Mouse (Mus musculus): Measurements from ENCODE around the gene Cog5. TPM values are rescaled to one million over a fixed set of nuclear protein-coding genes. Genes with fewer than 3 reads are reported as not detected.
"Not testable (repeated sequence)": the region's sequence is repeated elsewhere in the genome, so short reads cannot be mapped to it uniquely, and the experiment has no call there.

The Cog5 gene
- 10 to 100 TPM; 48.0 to 50.4 TPM for total RNA-seq (2021)
- long read RNA-seq, experiment 1, transcript Cog5-201 (23 exons, 2,997 nt), result major isoform, 5 of 23 reads
- long read RNA-seq, experiment 1, partial matches to known transcripts, result 8 of 23 reads
- long read RNA-seq, experiment 1, other reads (novel, unspliced or antisense), result 9 of 23 reads
- long read RNA-seq, experiment 2, partial matches to known transcripts, result 1 of 7 reads
- long read RNA-seq, experiment 2, other reads (novel, unspliced or antisense), result 5 of 7 reads

DNA sequence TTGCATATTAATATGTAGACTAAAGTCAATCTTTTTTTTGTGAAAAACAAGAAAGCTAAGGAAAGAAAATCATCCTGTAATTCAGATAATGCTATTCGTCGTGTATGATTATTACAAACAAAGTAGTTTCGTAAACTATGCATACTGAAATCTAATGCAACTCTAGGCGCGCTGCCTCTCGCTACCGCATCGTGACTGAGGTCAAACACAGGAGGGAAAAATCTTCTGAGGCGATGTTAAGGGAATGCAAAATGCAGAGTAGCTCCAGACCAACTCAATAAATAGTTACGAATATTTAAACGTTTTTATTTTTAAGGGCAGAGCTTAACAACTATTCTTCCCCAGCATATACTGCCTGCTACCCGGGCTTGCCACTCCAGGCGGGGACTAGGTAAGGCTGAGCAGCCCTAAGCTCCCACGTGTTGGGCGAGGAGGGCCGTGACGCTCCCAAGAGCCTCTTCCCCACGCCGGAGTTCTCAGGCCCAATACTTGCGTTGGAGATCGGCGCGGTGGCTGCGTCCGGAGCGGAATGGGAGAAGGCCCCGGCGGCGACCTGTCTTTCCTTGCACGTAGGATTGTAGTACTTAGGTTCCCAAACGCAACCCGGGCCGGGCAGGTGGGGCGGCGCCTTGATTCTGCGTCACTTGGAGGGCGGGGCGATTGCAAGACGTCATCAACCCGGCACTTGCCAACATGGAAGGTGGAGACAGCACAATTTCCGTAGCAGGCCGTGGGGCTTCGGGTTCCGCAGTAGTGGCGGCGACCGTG is at the start of gene Cog5, which contains the start of gene Dus4l:
Cog5 (plus strand) TSS at position 673 of the 768 bp plus-strand sequence.
Dus4l (minus strand) TSS at position 630 of the 768 bp plus-strand sequence.
- peak; percentile 97 to 98 for DNase-seq (ENCODE audit: low spot score in 2 of 2)

GRCm38 (mm10) chr12:31604894-31605293 is 49.8 kb upstream of the Cog5 start:
- no peak for DNase-seq (ENCODE audit: low spot score in 2 of 2)

- DNase-seq (ENCODE audit: low spot score in 2 of 2), result no peak
These were observed 46.5 kb upstream of the Cog5 start for GRCm38 (mm10) chr12:31608138-31608537.

DNA sequence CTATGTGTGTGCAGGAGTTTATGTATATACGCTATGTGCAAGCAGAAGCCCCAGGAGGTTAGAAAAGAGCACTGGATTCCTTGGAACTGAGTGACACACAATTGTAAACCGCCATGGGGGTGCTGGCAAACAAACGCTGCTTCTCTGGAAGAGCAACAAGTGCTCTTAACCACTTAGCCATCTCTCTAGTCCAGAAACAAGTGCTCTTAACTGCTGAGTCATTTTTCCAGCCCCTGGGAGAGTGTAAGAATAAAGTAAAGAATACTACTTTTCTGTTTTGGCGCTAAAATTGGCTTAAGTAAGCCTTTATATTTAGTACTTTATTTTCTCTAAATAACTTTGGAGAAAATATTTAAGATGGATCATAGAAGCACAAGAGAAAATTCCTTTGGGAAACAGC is 41.3 kb upstream of the Cog5 start:
- no peak for DNase-seq (ENCODE audit: low spot score in 2 of 2)

GRCm38 (mm10) chr12:31620106-31620505 is 34.6 kb upstream of the Cog5 start:
- DNase-seq (ENCODE audit: low spot score in 2 of 2), result no peak

DNA sequence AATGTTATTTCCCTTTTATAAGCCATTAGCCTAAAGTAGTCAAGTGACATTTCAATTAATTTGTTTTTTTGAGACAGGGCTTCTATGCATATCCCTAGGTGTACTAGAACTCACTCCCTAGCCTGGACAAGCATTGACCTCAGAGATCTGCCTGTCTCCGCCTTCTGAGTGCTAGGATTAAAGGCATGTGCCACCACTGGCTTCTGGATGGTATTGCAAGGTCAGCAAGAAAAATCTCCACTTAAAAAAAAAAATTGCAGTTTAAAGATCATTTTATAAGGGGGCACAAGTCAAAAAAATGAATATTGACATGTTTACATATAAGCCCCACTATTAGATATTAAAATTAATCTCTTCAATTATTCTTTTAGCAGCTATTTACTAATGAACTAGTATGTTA is 29.7 kb upstream of the Cog5 start:
- DNase-seq (ENCODE audit: low spot score in 2 of 2), result no peak

- not testable (repeated sequence) for DNase-seq (ENCODE audit: low spot score in 2 of 2)
These were observed 26.3 kb upstream of the Cog5 start for GRCm38 (mm10) chr12:31628396-31628795.

- DNase-seq (ENCODE audit: low spot score in 2 of 2), result no peak
These were observed 20.7 kb upstream of the Cog5 start for GRCm38 (mm10) chr12:31633970-31634342.

DNA sequence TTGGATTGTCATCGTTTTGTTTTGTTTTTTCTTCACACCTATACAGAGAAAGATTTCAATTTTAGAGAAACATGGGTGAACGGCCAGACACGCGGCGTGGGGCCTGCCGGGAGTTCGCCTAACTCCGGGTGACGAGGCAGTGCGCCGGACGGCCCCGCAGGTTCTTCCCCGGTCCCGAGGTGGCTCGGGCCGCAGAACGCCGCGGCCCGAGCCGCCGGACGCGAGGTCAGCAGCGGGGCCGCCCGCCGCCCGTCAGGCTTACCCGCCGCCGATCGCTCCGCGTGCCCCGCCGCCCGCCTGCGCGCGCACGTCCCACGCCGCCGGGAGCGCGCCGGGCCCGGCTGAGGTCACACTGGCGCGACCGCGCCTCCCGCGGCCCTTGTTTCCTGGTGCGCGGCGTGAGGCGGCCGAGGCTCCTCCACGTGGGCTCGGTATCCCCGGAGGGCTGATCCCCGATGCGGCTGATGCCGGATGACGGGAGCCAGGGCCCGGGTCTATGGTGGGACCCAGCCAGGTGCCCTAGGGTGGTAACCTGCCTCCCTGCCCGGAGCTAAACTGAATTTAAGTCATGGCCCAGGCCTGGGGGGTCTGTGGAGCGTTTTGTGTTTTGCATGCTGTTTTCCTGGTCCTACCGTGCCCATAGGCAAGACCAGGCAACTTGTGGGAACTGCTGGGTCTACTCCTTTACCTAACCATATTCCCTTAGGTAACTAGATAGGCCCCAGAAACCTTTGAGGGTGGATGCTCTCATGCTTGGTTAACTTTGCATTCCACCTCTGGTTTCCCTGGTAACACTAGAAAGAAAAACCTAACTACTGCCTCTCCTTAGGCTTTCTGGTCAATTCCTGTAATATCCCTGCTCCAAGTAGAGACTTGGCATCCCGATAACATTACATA is 20.1 kb upstream of the Cog5 start, which contains the start of gene Bcap29:
Bcap29 (minus strand) TSS at position 316 of the 897 bp plus-strand sequence.
- peak; percentile 50 to 69 for DNase-seq (ENCODE audit: low spot score in 2 of 2)

DNA sequence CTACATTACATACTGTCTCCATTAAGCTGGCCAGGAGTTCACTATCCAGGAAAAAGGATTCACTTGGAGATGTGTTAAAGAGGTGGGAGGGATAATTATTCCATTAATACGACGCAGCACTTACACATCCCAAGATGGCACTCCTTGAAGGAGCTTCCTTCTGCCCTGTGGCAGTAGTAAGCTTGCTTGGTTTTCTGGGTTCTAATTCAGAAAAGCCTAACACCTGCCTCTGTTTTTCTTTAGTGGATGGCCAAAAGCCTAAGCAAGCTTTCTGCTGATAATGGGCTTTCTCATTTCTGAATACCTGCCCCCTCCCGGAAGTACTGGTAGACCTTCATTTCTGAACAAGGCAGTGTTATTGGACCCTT is 19.4 kb upstream of the Cog5 start:
- DNase-seq (ENCODE audit: low spot score in 2 of 2), result no peak

DNA sequence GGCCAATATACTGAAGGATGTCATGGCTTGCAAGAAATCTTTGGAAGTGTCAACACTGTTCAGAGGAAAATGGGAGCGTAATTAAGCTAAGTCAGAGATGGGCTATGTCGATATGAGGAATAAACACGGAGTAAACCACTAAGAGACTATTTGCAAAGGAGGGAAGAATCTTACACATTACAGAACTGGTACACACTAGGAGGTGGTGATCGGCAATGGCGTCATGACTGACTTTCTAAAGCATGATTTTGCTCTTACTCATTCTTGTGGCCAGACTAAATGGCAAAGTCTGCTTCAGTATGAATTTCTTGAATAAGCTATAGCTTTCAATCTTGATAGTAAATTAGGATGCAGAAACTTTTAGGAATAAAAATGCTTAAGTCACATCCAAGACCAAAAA is 1.1 kb upstream of the Cog5 start:
- DNase-seq (ENCODE audit: low spot score in 2 of 2), result no peak

DNA sequence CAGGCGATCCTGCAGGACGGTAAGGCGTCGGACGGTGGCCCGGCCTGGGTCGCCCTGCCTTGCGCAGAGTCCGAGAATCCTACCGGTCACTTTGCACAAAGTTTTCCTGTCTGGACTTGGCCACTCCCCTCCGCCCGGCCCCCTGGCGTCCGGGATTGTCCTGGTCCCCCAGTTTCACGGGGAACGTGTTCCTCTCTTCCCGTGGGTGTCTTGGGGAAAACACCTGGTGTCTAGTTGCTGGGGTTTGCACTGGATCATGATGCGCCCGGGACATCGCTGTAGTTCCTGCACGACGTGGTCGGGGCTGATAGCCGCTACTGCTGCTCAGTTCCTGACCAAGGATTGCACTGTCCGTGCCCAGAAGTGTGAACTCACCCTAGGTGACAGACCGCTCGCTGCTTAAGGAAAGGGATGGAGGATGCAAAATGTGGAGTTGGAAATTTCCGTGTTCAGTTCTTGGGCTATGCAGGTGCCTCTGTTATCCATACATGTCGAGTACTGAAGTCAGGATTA is 352 bp downstream of the Cog5 start:
- DNase-seq (ENCODE audit: low spot score in 2 of 2), result no peak

GRCm38 (mm10) chr12:31656841-31657240 is 2.2 kb downstream of the Cog5 start:
- no peak for DNase-seq (ENCODE audit: low spot score in 2 of 2)

DNA sequence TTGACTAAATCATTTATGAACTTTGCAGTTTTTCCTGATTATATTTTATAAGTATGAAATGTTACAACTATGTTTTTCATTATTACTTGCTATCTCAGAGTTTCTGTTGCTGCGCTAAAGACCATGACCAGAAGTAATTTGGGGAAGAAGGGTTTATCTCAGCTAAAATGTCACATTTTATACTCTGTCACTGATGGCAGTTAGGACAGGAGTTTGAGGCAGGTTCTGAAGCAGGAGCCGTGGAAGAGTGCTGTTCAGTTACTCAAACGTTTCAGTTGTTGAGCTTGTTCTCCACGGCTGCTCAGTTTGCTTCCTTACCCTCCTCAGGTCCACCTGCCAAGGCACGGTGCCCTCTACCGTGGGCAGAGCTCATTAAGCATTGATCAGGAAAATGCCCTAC is 11.3 kb downstream of the Cog5 start:
- DNase-seq (ENCODE audit: low spot score in 2 of 2), result no peak

DNA sequence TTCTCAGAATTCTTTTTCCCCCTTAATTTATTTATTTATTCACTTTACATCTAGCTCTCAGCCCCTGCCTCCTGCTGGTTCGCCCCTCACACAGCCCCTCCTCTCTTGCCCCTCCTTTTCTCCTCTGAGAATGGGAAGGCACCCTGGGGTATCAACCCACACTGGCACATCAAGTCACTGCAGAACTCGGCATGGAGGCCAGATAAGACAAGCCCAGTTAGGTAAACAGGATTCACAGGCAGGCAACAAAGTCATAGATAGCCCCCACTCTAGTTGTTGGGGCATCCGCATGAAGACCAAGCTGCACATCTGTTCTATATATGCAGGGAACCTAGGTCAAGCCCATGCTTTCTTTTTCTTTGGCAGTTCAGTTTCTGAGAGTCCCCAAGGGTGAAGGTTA is 12.5 kb downstream of the Cog5 start:
- DNase-seq (ENCODE audit: low spot score in 2 of 2), result no peak

DNA sequence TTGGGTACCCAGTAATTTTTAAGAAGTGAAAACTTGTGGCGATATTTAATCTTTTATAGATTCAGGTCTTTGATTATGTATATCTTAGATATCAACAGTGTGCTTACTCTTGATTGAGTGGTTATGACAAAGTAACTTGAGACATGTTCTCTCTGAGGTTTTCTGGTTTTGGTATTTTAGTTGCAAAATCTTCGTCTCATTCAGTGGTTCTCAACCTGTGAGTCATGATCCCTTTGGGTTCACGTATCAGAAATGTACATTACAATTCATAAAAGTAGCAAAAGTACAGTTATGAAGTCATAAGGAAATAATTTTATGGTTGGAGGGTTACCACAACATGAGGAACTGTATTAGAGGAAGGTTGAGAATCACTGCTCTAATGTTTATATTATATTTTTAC is 32.0 kb downstream of the Cog5 start:
- DNase-seq (ENCODE audit: low spot score in 2 of 2), result no peak

DNA sequence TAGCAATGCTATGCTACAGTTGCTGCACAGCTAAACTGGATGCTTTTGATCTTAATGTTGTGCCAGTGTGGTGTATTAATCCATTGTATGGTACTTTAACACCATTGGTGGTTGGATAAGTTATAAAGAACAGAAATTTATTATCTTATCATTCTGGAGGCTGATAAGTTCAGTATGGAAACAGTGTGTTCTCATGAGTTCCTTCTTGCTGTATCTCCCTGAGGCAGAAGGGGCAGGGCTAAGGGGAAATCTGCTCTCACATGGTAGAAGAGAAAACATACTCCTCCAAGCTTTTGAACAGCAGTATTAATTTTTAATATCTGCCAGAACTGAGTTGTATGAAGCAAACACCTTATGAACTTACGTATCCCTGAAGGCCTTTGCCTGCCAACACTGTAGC is 38.6 kb downstream of the Cog5 start:
- no peak for DNase-seq (ENCODE audit: low spot score in 2 of 2)

GRCm38 (mm10) chr12:31700623-31701347 is 46.1 kb downstream of the Cog5 start:
- no peak for DNase-seq (ENCODE audit: low spot score in 2 of 2)

- no peak for DNase-seq (ENCODE audit: low spot score in 2 of 2)
These were observed 46.7 kb downstream of the Cog5 start for GRCm38 (mm10) chr12:31701411-31701810.

DNA sequence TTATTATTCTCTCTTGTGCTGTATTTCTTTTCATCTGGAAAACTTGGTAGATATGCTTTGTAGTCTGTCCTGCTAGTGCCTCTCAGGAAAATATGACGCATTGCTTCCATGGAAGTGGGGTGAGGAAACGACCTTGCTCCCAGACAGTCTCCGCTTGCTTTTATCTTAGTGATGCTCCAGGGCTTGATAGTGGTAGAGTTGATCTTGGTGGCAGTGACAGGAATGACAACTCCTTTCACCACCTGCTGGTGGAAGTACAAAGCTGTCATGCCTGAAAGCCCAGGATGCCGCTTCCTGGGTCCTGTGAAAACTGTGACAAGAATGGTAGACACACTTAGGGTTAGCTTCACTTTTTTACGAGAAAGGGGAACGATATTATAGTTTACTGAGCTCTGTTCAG is 49.2 kb downstream of the Cog5 start:
- no peak for DNase-seq (ENCODE audit: low spot score in 2 of 2)

GRCm38 (mm10) chr12:31706168-31706567 is 51.5 kb downstream of the Cog5 start:
- DNase-seq (ENCODE audit: low spot score in 2 of 2), result no peak
